Mouse (Mus musculus): ENCODE data around the gene Zeb2.
A peak's percentile ranks its signal among the peaks of the same experiment; 100 is the strongest.
"Not testable (repeated sequence)": the region's sequence is repeated elsewhere in the genome, so short reads cannot be mapped to it uniquely, and the experiment has no call there.

Gene Zeb2

DNA sequence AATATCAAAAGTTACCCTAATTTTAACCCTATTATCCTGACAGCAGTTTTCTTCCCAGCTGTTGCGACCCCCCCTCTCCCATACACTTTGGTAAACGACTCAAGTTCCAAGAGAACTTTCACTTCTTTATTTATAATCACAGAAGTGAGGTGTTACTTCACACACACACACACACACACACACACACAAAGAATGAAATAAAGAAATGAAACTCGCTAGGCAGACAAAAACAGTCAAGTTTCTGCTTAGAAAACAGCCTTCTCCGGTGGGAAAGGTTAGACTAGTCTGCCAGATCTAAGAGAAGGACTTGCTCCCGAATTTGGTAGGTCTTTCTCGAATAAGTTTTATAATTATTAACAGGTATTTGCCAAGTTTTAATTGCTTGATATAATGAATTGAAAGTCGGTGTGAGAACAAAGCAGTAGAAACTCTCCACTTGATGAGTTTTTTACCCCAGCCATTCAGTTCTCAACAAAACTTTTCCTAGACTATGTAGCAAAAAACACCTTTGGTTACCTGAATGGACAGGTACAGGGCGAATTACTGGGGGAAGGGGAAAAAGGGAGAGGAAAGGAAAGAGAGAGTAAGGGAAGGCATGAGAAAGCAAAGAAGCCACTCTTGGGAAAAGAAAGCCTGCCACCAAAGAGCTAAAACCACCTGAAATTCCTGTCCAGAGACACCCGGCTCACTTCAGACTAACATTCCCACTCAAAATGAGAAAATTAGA lies 5.0 kb downstream of the Zeb2 start:
- no peak for DNase-seq (ENCODE audit: low spot score)

- DNase-seq (ENCODE audit: low spot score) = not testable (repeated sequence)
These were observed 5.6 kb downstream of the Zeb2 start for GRCm38 (mm10) chr2:45111571-45111970.

GRCm38 (mm10) chr2:45110757-45111411 lies 6.3 kb downstream of the Zeb2 start:
- DNase-seq (ENCODE audit: low spot score) = peak; percentile 45

DNA sequence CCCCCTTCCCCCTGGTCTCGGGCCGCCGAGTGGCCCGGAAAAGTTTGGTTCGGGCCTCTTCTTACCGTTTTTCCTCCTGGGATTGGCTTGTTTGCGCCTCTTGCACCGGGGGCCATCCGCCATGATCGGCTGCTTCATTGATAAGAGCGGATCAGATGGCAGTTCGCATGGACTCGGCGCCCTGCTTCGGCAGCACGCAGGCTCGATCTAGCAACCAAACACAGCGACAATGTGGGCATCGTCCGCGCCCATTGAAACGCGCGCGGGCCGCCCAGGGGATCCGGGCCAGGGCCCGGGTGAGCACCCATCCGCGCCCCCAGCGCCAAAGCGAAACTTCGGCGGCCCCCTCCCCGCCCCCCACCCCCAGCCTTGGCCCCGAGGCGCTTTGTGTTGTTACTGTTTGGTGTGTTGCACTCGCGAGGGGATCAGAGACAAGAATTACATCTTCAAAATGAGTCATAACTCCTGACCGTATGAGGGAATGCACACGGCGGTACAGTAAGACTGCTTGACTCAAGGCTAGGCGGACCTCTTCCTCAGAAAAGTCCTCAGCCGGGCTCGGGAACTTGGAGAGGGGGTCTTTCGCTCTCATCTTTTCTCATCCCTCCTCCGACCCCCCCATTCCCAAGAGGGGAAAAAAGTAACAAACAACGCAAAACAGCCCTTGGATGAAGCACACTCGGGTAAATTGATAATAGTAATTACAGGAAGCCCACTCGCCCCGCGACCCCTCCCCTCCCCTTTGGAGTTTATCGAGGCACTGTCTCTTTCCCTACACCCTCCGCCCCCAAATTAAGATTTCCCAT lies 7.0 kb downstream of the Zeb2 start:
- DNase-seq (ENCODE audit: low spot score) = peak; percentile 63

GRCm38 (mm10) chr2:45109161-45109950 lies 7.8 kb downstream of the Zeb2 start:
- DNase-seq (ENCODE audit: low spot score) = peak; percentile 35

DNA sequence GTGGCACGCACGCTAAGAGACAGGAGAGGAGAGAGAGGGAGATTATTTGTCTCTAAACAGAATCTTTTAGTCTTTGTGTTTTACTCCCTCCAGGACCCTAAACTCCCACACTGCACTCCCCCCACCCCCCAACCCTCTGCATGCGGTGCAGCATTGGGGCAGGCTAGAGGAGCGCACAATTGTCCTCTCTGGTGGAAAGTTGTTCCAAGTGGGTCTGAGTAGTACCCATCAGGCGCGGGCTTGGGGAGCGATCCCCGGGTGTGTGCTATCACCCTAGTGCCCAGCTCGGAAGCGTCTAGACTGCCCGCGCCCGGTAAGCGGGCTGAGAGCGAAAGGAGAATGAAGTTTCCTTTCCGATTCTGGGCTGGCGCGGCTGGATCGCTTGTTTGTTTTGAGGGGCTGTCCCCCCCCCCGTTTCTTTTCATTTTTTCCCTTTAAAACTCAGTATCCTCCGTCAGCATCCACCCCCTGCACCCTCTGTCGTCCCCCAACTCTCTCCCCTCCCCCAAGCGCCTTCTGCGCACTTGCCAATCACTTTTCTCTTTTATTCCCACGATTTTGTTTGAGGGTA lies 8.6 kb downstream of the Zeb2 start:
- DNase-seq (ENCODE audit: low spot score) = peak; percentile 33

DNA sequence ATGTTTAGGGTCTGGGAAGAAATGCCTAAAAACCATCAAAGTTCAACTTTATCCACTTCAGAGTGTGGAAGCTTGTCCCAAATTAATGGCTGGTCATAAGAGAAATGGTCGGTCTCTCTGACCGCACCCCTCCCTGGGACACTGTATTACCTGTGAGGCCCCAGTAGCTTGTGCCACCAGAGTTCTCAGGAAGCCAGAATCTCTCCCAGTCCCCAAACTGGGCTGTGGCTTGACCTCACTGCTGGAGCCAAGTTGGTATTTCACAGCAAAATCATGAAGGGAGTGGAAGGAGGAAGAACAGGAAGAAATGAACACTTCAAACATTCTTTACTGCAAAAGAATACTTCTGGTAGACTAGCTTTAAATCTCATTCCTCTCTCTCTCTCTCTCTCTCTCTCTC lies 9.6 kb downstream of the Zeb2 start:
- no peak for DNase-seq (ENCODE audit: low spot score)

- DNase-seq (ENCODE audit: low spot score) = no peak
These were observed 11.0 kb downstream of the Zeb2 start for GRCm38 (mm10) chr2:45105922-45106851.

- no peak for DNase-seq (ENCODE audit: low spot score)
These were observed 11.9 kb downstream of the Zeb2 start for GRCm38 (mm10) chr2:45105281-45105721.

DNA sequence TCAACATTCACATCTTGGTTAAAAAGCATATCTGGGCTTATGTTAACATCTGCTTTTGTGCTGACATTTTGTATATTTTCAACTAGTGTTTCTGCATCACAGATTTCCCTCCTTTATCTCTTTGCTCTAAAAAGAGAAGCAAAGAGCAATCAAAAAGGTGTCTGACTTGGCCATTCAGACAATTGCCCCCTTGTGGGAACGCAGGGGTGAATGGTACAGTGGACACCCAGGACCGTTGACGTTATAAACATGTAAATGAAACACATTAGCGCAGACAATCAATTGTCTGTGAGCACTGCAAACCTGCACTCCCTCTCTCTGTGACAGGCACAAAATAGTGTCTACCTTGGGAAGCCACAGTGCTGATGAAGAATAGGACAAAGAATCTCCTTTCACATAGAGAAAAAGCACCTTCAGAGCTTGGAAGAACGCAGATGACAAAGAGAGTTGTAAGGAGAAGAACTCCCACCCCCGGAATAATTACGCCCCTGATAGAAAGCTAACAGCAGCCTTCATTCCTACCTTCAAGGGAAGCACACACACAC lies 12.6 kb downstream of the Zeb2 start:
- DNase-seq (ENCODE audit: low spot score) = no peak

GRCm38 (mm10) chr2:45104066-45104465 lies 13.1 kb downstream of the Zeb2 start:
- no peak for DNase-seq (ENCODE audit: low spot score)

DNA sequence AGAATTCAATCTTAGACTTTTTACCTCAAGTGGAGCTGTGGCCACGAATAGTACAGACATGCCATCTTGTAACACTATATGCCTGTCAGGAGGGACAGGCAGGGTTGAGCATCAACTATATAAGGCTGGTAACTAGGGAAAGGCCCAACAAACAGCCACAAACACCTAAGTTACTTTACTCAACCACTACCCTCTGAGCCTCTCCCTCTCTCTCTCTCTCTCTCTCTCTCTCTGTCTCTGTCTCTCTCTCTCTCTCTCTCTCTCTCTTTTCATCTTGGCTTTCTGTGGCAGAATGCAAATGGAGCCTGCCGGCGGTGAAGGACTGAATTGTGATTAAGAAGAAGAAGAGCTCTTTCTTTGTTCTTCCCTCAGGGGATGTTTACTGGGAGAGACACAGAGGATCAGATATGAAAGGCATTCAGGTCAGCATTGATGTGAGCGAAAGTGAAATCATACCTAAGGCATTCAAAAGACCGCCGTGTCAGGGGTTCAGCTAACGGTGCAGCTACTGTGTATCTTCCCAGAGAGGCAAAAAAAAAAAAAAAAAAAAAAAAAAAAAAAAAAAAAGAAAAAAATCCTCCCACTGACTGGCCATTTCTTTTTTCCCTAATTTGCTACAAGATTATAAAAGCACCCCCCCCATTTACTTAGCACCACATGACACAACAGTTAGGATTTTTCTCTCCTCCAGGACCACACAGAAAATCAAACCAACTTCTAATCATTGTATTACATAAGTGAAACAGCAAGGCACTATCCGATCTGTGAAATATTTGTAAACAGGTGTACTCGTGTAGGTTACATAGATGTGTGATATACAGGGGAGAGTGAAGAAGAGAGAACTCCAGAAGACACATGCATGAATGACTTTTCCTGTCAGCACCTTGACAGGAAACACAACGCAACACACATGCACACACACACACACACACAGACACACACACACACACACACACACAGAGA lies 13.9 kb downstream of the Zeb2 start:
- no peak for DNase-seq (ENCODE audit: low spot score)

GRCm38 (mm10) chr2:45102191-45102638 lies 15.0 kb downstream of the Zeb2 start:
- no peak for DNase-seq (ENCODE audit: low spot score)

DNA sequence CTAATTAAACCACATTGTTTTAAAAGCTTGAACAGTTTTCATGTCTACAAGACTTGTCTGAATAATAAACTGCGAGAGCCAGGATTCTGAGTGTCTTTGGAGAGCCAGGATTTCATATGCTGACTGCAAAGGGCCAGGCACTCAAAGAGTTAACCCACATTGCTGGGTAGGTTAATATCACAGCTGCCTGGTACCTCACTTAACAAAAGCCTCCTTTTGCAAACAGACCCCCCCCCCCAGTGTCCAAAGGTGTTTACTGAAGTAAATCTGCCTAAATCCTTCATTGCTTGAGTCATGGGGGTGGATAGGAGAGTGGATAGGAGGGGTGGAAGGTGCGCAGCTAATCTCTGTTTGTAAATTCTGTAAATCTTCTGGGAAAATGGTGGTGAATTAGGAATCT lies 15.6 kb downstream of the Zeb2 start:
- no peak for DNase-seq (ENCODE audit: low spot score)

DNA sequence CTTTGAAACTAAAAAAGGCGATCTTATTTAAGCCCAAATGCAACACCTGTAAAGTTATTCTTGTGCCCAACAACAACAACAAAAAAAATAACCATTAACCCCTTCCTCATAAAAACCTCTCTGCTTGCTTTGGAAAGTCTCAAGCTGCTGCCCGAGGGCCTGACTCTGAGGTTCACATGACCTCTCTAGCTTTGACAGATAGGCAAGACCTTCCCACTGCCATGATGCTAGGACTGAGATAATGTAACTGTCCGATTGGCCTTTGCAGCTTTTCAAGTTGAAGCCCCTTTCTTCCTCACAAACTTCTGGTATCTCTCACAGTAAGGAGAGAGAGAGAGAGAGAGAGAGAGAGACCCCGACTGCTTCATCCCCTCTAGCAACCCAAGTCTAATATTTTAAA lies 16.2 kb downstream of the Zeb2 start:
- no peak for DNase-seq (ENCODE audit: low spot score)

GRCm38 (mm10) chr2:45100628-45101027 lies 16.6 kb downstream of the Zeb2 start:
- DNase-seq (ENCODE audit: low spot score) = no peak

DNA sequence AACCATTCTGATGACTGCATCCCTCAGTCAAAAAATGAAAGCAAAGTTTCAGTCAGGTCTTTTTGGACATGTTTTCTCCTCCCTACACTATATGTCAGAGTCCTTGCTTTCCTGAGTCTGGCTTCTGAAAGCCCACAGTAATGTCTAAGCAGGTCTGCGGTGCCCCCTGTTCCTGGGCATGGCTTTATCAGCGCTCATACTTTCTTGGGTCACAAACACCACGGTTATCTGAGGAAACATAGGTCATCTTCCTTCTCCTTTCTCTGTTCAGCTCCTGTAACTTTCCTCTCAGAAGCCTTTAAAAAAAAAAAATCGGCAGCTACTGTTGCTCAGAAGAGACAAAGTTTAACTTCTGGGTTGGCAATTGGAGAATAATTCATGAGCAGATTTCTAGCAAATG lies 17.2 kb downstream of the Zeb2 start:
- DNase-seq (ENCODE audit: low spot score) = no peak

DNA sequence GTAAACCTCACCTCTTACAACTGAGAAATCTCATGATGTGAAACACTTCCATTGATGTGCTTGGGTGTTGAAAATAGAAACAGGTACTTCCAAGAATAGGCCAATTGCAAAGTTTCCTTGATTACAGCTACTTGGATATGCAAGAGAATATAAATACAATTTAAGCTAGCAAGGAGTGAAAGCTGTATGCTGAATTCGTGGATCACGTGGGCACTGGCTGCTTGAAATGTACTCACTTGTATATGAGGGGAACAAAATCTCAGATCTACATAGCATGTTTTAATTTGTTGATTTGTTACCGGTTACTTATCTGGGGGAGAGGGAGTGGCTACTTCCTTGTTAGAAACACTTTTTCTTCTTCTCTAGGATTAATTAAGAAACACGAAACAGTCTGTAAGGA lies 18.1 kb downstream of the Zeb2 start:
- DNase-seq (ENCODE audit: low spot score) = no peak

GRCm38 (mm10) chr2:45097969-45098368 lies 19.2 kb downstream of the Zeb2 start:
- peak; percentile 49 for DNase-seq (ENCODE audit: low spot score)
